Mouse (Mus musculus): ENCODE data around the gene Pakap. TPM values are rescaled to one million over a fixed set of nuclear protein-coding genes. Genes with fewer than 3 reads are reported as not detected.

Pakap gene
- polyA plus RNA-seq, 1 experiment, result not detected

- TF ChIP-seq CTCF (IDR thresholded peaks at IDR 0.05; ENCODE audit: low read depth, low read length), result no peak
- no peak for TF ChIP-seq POLR2A (IDR thresholded peaks at IDR 0.05; ENCODE audit: borderline replicate concordance, low read depth, low read length)
- Histone ChIP-seq H3K4me1 (ENCODE audit: control insufficient read depth, insufficient read depth, low read length) (no peaks in the 10 kb centered on the region), H3K27ac (ENCODE audit: insufficient read depth, low read depth, low read length) (no peak overlapping the region), H3K4me3 (ENCODE audit: insufficient read depth, low read length) (no peak overlapping the region)
Observed at GRCm38 (mm10) chr4:57735426-57735825, 167.4 kb downstream of the Pakap start.

- no peaks in the 10 kb centered on the region for H3K4me1 ChIP-seq (ENCODE audit: control insufficient read depth, insufficient read depth, low read length)
- H3K4me3 ChIP-seq (ENCODE audit: insufficient read depth, low read length), result no peak overlapping the region
- no peak overlapping the region for H3K27ac ChIP-seq (ENCODE audit: insufficient read depth, low read depth, low read length)
- no peak for TF ChIP-seq POLR2A (IDR thresholded peaks at IDR 0.05; ENCODE audit: borderline replicate concordance, low read depth, low read length)
- TF ChIP-seq CTCF (IDR thresholded peaks at IDR 0.05; ENCODE audit: low read depth, low read length), result no peak
Observed at GRCm38 (mm10) chr4:57738856-57739552, 171.0 kb downstream of the Pakap start.

GRCm38 (mm10) chr4:57743325-57743929 is 175.4 kb downstream of the Pakap start:
- TF ChIP-seq POLR2A (IDR thresholded peaks at IDR 0.05; ENCODE audit: borderline replicate concordance, low read depth, low read length) (no peak), CTCF (IDR thresholded peaks at IDR 0.05; ENCODE audit: low read depth, low read length) (no peak)
- no peaks in the 10 kb centered on the region for H3K4me1 ChIP-seq (ENCODE audit: control insufficient read depth, insufficient read depth, low read length)
- no peak overlapping the region for H3K27ac ChIP-seq (ENCODE audit: insufficient read depth, low read depth, low read length)
- no peak overlapping the region for H3K4me3 ChIP-seq (ENCODE audit: insufficient read depth, low read length)

GRCm38 (mm10) chr4:57750651-57751050 is 182.7 kb downstream of the Pakap start:
- TF ChIP-seq CTCF (IDR thresholded peaks at IDR 0.05; ENCODE audit: low read depth, low read length), result no peak
- no peak for TF ChIP-seq POLR2A (IDR thresholded peaks at IDR 0.05; ENCODE audit: borderline replicate concordance, low read depth, low read length)
- Histone ChIP-seq H3K27ac (ENCODE audit: insufficient read depth, low read depth, low read length) (no peak overlapping the region), H3K4me1 (ENCODE audit: control insufficient read depth, insufficient read depth, low read length) (no peaks in the 10 kb centered on the region), H3K4me3 (ENCODE audit: insufficient read depth, low read length) (no peak overlapping the region)

GRCm38 (mm10) chr4:57751054-57751453 is 183.1 kb downstream of the Pakap start:
- H3K27ac ChIP-seq (ENCODE audit: insufficient read depth, low read depth, low read length), result no peak overlapping the region
- H3K4me3 ChIP-seq (ENCODE audit: insufficient read depth, low read length), result no peak overlapping the region
- H3K4me1 ChIP-seq (ENCODE audit: control insufficient read depth, insufficient read depth, low read length), result no peaks in the 10 kb centered on the region
- no peak for TF ChIP-seq CTCF (IDR thresholded peaks at IDR 0.05; ENCODE audit: low read depth, low read length)
- no peak for TF ChIP-seq POLR2A (IDR thresholded peaks at IDR 0.05; ENCODE audit: borderline replicate concordance, low read depth, low read length)

GRCm38 (mm10) chr4:57751566-57751965 is 183.6 kb downstream of the Pakap start:
- H3K4me1 ChIP-seq (ENCODE audit: control insufficient read depth, insufficient read depth, low read length), result no peaks in the 10 kb centered on the region
- H3K4me3 ChIP-seq (ENCODE audit: insufficient read depth, low read length), result no peak overlapping the region
- no peak overlapping the region for H3K27ac ChIP-seq (ENCODE audit: insufficient read depth, low read depth, low read length)
- no peak for TF ChIP-seq POLR2A (IDR thresholded peaks at IDR 0.05; ENCODE audit: borderline replicate concordance, low read depth, low read length)
- TF ChIP-seq CTCF (IDR thresholded peaks at IDR 0.05; ENCODE audit: low read depth, low read length), result no peak

GRCm38 (mm10) chr4:57755085-57755484 is 187.1 kb downstream of the Pakap start:
- H3K4me1 ChIP-seq (ENCODE audit: control insufficient read depth, insufficient read depth, low read length), result no peaks in the 10 kb centered on the region
- no peak overlapping the region for H3K4me3 ChIP-seq (ENCODE audit: insufficient read depth, low read length)
- H3K27ac ChIP-seq (ENCODE audit: insufficient read depth, low read depth, low read length), result no peak overlapping the region
- no peak for TF ChIP-seq CTCF (IDR thresholded peaks at IDR 0.05; ENCODE audit: low read depth, low read length)
- no peak for TF ChIP-seq POLR2A (IDR thresholded peaks at IDR 0.05; ENCODE audit: borderline replicate concordance, low read depth, low read length)

- Histone ChIP-seq H3K4me3 (ENCODE audit: insufficient read depth, low read length) (no peak overlapping the region), H3K4me1 (ENCODE audit: control insufficient read depth, insufficient read depth, low read length) (no peaks in the 10 kb centered on the region), H3K27ac (ENCODE audit: insufficient read depth, low read depth, low read length) (no peak overlapping the region)
- TF ChIP-seq CTCF (IDR thresholded peaks at IDR 0.05; ENCODE audit: low read depth, low read length) (no peak), POLR2A (IDR thresholded peaks at IDR 0.05; ENCODE audit: borderline replicate concordance, low read depth, low read length) (no peak)
Observed at GRCm38 (mm10) chr4:57757997-57758396, 190.0 kb downstream of the Pakap start.

- Histone ChIP-seq H3K27ac (ENCODE audit: insufficient read depth, low read depth, low read length) (no peak overlapping the region), H3K4me1 (ENCODE audit: control insufficient read depth, insufficient read depth, low read length) (no peaks in the 10 kb centered on the region), H3K4me3 (ENCODE audit: insufficient read depth, low read length) (no peak overlapping the region)
- no peak for TF ChIP-seq CTCF (IDR thresholded peaks at IDR 0.05; ENCODE audit: low read depth, low read length)
Observed at GRCm38 (mm10) chr4:57762424-57762823, 194.4 kb downstream of the Pakap start.

GRCm38 (mm10) chr4:57764392-57764791 is 196.4 kb downstream of the Pakap start:
- TF ChIP-seq CTCF (IDR thresholded peaks at IDR 0.05; ENCODE audit: low read depth, low read length), result no peak
- TF ChIP-seq POLR2A (IDR thresholded peaks at IDR 0.05; ENCODE audit: borderline replicate concordance, low read depth, low read length), result no peak
- H3K4me1 ChIP-seq (ENCODE audit: control insufficient read depth, insufficient read depth, low read length), result no peaks in the 10 kb centered on the region
- H3K27ac ChIP-seq (ENCODE audit: insufficient read depth, low read depth, low read length), result no peak overlapping the region
- H3K4me3 ChIP-seq (ENCODE audit: insufficient read depth, low read length), result no peak overlapping the region

Measured in bone marrow macrophage, adult 2 months (primary cell).